Mouse (Mus musculus) embryonic facial prominence, embryonic 12.5 days (tissue): ENCODE data around the gene Btbd35f28. TPM values are rescaled to one million over a fixed set of nuclear protein-coding genes. Genes with fewer than 3 reads are reported as not detected.
"Not testable (repeated sequence)": the region's sequence is repeated elsewhere in the genome, so short reads cannot be mapped to it uniquely, and the experiment has no call there.

Experiments
- ATAC-seq: fragments of 200-750 bp; cut with Nextera tagmentation; 2 replicates; pipeline ENCODE4 v1.8.0; 2017; ENCODE audit not compliant: insufficient number of reproducible peaks, insufficient read depth, low FRiP score, low TSS enrichment
- H3K27ac ChIP-seq: fragments of 300-500 bp; sonication (generic); 2 replicates; pipeline ENCODE4 v1.5.1; 2016; ENCODE audit warnings: mild to moderate bottlenecking
- H3K27me3 ChIP-seq: fragments of 300-500 bp; sonication (generic); 2 replicates; pipeline ENCODE4 v1.6.1; 2016; ENCODE audit warnings: mild to moderate bottlenecking, moderate library complexity
- H3K36me3 ChIP-seq: fragments of 300-500 bp; sonication (generic); 2 replicates; pipeline ENCODE4 v1.6.1; 2016; ENCODE audit warnings: mild to moderate bottlenecking
- H3K4me1 ChIP-seq: fragments of 300-500 bp; sonication (generic); 2 replicates; pipeline ENCODE4 v1.6.1; 2016
- H3K4me2 ChIP-seq: fragments of 300-500 bp; sonication (generic); replicated peaks from 2 replicates; pipeline ENCODE4 v1.6.1; 2016; ENCODE audit warnings: mild to moderate bottlenecking, moderate library complexity
- H3K4me3 ChIP-seq: fragments of 300-500 bp; sonication (generic); 2 replicates; pipeline ENCODE4 v1.5.1; 2016; ENCODE audit warnings: mild to moderate bottlenecking
- H3K9ac ChIP-seq: fragments of 300-500 bp; sonication (generic); 2 replicates; pipeline ENCODE4 v1.6.1; 2016; ENCODE audit warnings: mild to moderate bottlenecking, moderate library complexity
- H3K9me3 ChIP-seq: fragments of 300-500 bp; sonication (generic); 2 replicates; pipeline ENCODE4 v1.6.1; 2016; ENCODE audit warnings: mild to moderate bottlenecking, moderate library complexity
- WGBS: fragments of 180-500 bp; shearing (Covaris S2); methylation state at CpG from one replicate; pipeline ENCODE4 v1.1.7; 2016; 5-methylcytosine and 5-hydroxymethylcytosine counted together
- polyA plus RNA-seq: library from polyadenylated mRNA; unstranded; fragments of >200 nt; fragmentation: Nextera tagmentation; extraction: Ambion mirVana; gene quantifications from 2 replicates; pipeline ENCODE4 v1.2.1, GENCODE M21; 2016

The Btbd35f28 gene
- polyA plus RNA-seq = not detected in 2 replicates

DNA sequence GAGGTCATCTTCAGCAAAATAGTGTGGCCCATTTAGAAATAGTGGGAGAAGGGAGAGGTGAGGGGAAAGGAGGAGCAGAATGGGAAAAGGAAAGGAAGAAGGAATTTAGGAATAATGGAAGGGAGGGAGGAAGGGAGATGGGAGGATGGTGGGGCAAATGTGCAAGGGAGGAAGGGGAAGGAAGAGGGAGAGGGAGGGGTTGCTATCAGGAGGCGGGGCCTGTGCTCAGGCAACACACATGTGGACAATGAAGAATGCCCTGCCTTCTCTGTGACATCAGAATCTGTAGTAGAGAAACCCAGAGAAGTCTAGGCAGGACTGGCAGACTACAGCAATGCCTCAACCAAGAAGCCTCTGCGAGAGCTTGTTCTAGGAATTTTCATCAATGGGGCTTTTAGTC lies at the start of gene Btbd35f28:
Gene Btbd35f28 (plus strand): TSS at position 301 of the 400 bp plus-strand sequence.
- no CpG with 5 or more reads among the region's 2 CpGs for WGBS
- not testable (repeated sequence) for ATAC-seq, H3K4me2 ChIP-seq, H3K9ac ChIP-seq, H3K4me3 ChIP-seq, H3K9me3 ChIP-seq, H3K4me1 ChIP-seq, H3K27me3 ChIP-seq, H3K36me3 ChIP-seq, H3K27ac ChIP-seq

Other genes with a start within 250 kb of the Btbd35f28 start
- gene Btbd35f16, start 239.6 kb upstream of the Btbd35f28 start, polyA plus RNA-seq = not detected in 2 replicates
- not detected in 2 replicates for gene Btbd35f3, start 158.9 kb upstream of the Btbd35f28 start, polyA plus RNA-seq
- gene Btbd35f20, start 94.7 kb downstream of the Btbd35f28 start, polyA plus RNA-seq = not detected in 2 replicates
- not detected in 2 replicates for gene Btbd35f17, start 174.1 kb downstream of the Btbd35f28 start, polyA plus RNA-seq